Mouse (Mus musculus) granulocyte monocyte progenitor cell, adult 5-6 weeks (primary cell): ENCODE results near the gene Srcin1. TPM values are rescaled to one million over a fixed set of nuclear protein-coding genes. Genes with fewer than 3 reads are reported as not detected.

ENCODE experiments used
- ATAC-seq: replicated peaks from 2 replicates; pipeline ENCODE4 v1.8.0; 2016; ENCODE audit warnings: mild to moderate bottlenecking, moderate TSS enrichment, inconsistent platforms; ENCODE audit not compliant: poor library complexity, severe bottlenecking
- total RNA-seq, 2 experiments: library from RNA; stranded (forward) in 1 of 2; stranded (reverse) in 1 of 2; fragments of 200-712, 200-1000 nt in 1 of 2; fragments of >200 nt in 1 of 2; fragmentation: Nextera tagmentation in 1 of 2; gene quantifications; 2 replicates each; pipeline ENCODE4 v1.2.3; 2014 to 2017

Gene Srcin1
- total RNA-seq, 2 experiments from 2014 or later, result not detected

DNA sequence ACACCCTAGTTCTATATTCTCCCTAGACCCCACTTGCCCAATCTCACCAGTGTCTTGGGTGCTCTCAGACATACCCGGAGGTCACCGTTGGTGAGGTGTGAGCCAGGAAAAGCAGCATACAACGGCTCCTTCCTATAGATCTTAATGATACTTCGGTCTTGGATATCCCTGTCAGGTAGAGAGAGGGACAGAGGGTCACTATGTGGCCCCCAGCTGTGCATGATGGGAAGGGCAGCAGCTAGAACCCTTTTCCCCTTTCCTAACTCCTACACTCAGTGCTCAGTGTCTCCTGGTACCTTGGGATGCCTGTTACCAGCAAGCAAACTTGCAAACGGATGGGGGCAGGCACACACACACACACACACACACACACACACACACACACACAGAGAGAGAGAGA, 40.3 kb downstream of the Srcin1 start:
- no peak for ATAC-seq

DNA sequence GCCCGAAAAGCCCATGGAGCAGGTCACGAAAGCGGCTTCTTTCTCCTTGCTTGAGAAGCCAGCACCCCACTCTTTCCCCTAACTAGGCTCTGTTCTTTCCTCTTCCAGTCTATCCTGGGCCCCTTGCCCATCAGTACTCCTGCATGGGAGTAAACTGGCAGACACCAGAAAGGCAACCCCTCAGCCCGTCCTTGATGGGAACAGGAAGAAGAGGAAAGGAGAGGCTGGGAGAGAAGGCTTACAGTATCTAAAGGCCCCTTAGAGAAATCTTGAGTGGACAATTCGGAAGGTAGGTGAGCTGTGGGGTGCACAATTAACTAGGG, 40.7 kb downstream of the Srcin1 start:
- ATAC-seq, result no peak

DNA sequence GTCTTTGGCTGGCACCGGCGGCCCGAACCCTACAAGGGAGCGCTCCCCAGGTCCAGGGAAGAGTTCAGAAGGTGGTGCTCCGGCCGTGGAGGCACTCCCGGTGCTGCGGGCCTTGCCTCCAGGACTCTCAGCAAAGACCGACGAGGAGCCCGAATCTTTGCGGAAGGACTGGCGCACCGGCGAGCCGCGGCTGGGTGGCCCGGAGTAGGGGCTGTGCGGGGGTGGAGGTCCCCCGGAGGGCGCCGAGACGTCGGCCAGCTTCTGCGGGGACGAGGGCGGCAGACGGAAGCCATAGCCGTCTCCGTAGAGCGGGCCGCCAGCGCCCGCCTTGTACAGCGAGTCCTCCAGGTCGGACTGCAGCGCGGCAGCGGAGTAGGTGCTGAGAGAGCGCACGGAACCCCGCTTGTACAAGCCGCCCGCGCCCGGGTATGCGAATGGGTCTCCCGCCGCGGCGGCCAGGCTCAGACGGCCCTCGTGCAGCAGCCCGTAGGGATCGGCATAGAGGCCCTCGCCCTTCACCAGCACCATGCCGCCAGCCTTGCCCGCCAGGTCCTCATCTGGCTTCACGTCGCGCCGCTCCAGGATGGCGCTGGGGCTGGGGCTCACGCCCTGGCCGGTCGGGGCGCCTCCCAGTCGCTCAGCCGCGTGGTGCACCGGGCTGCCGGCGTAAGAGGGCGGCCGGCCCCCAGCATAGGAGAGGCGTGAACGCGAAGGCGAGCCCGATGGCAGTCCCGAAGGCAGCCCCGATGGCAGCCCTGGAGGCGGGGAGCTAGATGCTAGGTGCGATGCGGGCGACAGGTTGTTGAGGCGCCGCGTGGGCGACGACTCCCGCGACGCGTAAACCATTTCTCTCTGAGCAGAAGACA, 41.3 kb downstream of the Srcin1 start:
- no peak for ATAC-seq

DNA sequence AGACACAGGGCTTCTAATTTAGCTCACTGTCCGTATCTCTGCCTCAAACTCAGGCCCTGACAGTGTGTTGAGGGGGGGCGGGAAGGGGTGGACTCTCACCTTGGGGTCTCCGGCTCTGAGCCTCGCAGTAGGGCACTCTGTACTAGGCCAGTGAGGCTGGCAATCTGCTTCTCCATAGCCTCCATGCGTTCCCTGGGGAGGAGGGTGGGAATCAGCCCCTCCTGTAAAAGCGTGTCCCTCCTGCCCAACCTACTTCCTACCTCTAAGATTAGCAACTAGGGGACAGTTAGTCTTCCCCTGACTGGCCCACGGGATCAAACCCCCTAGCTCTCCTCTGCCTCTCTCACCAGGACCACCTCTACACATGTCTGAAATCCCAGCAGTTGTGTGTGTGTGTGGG, 42.3 kb downstream of the Srcin1 start:
- no peak for ATAC-seq

DNA sequence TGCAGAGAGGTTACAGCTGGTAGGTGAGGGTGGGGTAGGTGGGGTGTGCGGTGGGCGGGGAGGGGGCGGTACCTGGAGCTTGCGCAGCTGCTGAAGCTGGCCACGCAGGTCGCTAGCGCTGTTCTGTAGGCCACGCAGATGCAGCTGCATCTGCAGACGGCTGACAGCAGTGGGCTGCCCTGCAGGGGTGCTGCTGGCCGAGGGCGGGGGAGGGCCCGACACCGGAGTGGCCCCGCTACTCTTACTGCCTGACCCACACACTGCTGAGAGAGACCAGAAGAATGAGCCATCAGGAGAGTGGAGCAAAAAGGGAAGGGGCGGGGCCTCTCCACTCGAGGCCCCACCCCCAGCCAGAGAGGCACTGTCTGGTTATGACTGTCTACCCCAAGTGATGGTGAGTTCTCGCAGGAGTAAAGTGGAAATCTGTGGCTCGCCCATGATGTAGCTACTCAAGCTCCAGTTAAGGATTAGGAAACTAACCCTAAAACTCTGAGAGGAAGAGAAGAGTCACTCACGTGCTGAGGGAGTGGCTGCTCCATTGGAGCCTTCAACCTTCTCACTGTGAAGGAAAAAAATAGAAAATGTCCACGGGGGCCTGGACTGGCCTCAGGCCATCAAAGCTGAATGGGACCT, 42.9 kb downstream of the Srcin1 start:
- peak; percentile 77 for ATAC-seq

GRCm38 (mm10) chr11:97532354-97532753, 43.6 kb downstream of the Srcin1 start:
- no peak for ATAC-seq

GRCm38 (mm10) chr11:97531381-97532260, 44.4 kb downstream of the Srcin1 start:
- ATAC-seq, result peak; percentile 87

GRCm38 (mm10) chr11:97530961-97531360, 45.0 kb downstream of the Srcin1 start:
- ATAC-seq, result no peak

DNA sequence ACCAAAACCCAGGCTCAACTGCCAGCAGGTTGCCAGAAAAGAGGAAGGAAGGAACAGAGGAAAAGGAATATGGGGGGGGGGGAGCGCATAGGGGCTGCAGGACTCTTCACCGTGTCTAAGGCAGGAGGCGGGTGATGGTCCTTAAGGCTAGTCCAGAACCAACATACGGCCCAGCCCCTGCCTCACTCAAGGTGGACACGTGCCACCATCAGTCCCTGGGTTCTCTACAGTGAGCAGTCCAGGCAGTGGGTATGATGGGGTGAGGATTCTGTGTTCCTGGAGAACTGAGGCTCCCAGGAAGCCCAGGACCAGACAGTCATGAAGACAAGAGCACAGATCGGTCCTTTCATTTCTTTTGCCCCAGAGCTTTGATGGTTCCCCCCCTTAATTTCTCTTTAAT, 45.9 kb downstream of the Srcin1 start:
- ATAC-seq, result no peak

- ATAC-seq, result no peak
These were observed 47.6 kb downstream of the Srcin1 start for GRCm38 (mm10) chr11:97528282-97528808.

DNA sequence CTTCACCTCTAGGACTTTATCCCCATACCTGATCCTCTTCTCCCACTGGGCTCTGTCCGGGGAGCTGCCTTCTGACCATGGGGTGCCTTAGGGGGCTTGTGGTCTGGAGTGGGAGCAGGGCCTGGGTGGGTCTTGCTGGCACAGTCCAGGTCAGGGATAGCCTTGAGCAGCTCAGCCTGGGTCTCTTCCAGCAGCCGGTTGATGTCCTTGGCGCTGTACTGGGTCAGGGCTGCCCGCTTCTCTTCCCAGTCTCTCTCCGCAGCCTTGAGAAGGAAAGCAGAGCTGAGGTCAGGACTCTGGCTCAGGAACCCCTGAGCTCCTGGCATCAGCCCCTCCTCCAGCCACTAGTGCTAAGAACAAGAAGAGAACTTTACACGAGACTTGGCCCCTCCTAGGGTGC, 50.7 kb downstream of the Srcin1 start:
- no peak for ATAC-seq

GRCm38 (mm10) chr11:97524306-97524705, 51.7 kb downstream of the Srcin1 start:
- no peak for ATAC-seq

GRCm38 (mm10) chr11:97523827-97524261, 52.1 kb downstream of the Srcin1 start:
- ATAC-seq, result no peak

DNA sequence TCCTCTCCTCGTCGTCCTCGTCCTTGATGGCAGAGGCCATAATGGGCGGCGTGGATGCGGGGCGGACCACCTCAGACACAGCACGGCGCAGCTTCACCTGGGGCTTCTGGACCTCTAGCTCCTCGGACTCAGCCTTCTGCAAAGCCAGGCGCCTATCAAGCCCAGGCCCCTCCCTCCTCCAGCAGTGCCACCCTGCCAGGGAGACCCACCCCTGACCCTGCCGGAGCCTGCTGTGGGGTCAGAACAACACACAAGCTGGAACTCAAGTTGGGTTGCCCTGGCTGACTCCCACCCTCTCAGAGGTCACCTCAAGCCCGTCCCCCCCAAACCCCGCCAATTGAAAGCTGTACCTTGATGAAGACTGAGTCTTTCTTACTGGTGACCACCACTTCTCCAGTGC, 52.9 kb downstream of the Srcin1 start:
- no peak for ATAC-seq

DNA sequence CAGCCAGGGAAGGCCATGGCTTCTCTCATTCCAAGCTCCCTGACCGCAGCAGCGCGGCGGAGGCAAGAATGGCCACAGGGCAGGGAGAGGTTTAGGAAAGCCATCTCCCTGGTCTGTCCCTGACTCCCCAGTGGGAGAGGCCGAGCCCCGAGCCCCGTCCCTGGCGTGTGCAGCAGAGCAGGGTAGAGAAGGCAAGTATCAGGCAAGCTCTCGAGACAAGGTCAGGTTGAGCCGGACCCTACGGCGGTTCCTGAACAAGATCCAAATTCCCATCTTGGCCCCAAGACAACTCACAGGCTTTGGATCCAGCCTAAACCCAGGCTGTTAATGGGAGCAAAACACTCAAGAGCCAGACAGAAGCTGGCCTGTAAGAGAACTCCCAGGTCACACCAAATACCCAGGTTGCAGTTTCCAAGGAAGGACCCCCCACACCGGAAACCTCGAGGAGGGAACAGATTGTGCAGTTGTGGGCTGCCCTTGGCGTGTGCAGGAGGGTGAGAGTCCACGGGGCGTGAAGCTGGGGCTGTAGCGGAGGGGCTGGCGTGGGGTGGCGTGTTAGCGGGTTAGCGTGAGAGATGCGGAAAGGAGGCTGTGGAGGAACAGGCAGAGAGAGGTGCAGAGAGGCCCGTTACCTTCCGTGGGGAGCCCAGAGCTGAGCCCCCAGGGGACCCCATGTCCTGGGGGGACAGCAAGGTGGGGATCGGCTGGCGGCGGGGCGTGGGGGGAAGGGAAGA, 54.1 kb downstream of the Srcin1 start:
- ATAC-seq, result no peak

DNA sequence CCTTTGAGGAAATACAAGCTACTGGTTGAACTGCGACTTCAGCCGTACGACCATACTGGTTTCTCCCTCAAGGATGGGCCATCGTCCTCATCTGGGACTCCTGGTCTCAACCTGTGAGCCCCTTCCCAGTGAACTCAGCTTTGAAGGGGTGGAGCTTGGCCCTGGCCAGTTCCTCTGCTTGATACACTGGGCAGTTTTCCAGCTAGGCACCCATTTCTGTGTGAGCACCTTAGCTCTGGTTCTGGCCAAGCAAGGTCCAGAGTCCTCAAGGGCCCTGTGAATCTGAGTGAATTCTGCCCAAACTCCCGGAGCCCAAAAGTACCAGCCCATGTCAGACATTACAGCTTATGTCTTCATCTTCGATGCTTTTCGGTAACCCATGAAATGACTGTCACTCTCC, 55.4 kb downstream of the Srcin1 start:
- no peak for ATAC-seq

GRCm38 (mm10) chr11:97513066-97513465, 62.9 kb downstream of the Srcin1 start:
- no peak for ATAC-seq

GRCm38 (mm10) chr11:97512511-97512910, 63.5 kb downstream of the Srcin1 start:
- ATAC-seq, result no peak

DNA sequence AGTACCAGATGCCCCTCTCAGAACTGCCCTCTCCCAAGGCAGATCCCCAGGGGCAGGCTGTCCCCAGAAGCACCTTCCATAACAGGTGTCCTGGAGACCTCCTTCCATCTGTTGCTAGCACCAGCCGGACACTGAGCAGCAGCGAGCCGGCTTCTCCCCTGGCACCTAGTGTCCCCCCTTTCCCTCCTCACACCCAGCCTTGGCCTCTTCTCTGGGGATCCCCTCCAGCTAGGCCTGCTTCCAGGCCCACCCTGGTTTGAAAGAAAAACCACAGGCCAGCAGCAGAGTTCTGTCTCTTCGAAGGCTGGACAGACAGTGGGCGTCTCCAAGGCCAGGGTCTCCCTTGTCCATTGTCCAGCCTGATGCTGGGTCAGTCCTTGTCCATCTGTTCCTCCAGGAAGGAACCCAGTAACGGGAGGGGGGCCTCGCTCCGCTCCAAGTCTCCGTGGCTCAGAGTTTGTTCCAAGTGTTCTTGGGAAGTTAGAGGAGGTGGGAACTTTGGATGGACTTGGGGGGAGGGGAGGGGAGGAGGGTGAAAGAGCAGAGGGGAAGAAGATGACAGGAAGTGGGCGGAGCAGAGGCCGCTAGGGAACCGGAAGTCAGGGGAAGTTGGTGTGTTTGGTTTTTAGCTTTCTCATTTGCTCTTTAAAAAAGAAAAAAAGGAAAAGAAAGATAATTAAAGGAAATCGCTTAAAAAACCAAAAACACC, 64.2 kb downstream of the Srcin1 start:
- 0 out of 2 replicates have a peak, but pooled peaks have one; percentile 2 for ATAC-seq
